Mouse (Mus musculus) embryo, embryonic 9.5 days (tissue): ENCODE results near the gene Slc16a7.

Source experiments
- DNase-seq: peaks from one replicate; pipeline ENCODE4 v3.0.0-alpha.2; 2017; ENCODE audit errors: extremely low spot score

Gene Slc16a7

GRCm38 (mm10) chr10:125184146-125184545 is 205.1 kb downstream of the Slc16a7 start:
- DNase-seq = no peak

GRCm38 (mm10) chr10:125182545-125182944 is 206.7 kb downstream of the Slc16a7 start:
- DNase-seq = no peak

- DNase-seq = no peak
Observed at GRCm38 (mm10) chr10:125177782-125178181, 211.5 kb downstream of the Slc16a7 start.

- no peak for DNase-seq
Observed at GRCm38 (mm10) chr10:125175013-125175650, 214.1 kb downstream of the Slc16a7 start.

- no peak for DNase-seq
Observed at GRCm38 (mm10) chr10:125171625-125172024, 217.6 kb downstream of the Slc16a7 start.

DNA sequence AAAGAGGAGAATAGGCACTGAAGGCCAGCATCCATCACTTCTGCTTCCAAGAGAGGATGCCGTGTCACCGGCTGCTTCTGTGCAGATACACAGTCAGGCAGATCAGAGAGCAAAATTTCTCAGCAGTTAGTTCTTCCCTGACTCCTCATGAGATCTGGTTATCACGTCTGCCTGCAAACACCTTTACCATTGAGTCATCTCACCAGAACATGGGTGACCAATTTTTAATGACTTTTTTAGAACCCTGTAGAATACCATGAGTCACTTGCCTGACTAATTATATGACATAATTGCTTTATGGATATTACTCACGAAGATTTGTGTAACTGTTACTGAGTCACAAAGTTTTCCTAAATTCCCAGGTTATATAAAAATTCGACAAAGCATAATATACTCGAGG is 218.1 kb downstream of the Slc16a7 start:
- no peak for DNase-seq
